Mouse (Mus musculus) heart, embryonic 13.5 days (tissue): ENCODE data around the gene Angel1. TPM values are rescaled to one million over a fixed set of nuclear protein-coding genes. Genes with fewer than 3 reads are reported as not detected.
A peak's percentile ranks its signal among the peaks of the same experiment; 100 is the strongest.

Source experiments
- ATAC-seq: fragments of 200-750 bp; cut with Nextera tagmentation; 2 replicates; pipeline ENCODE4 v1.8.0; 2017; ENCODE audit warnings: moderate TSS enrichment; ENCODE audit not compliant: insufficient number of reproducible peaks, low FRiP score, low TSS enrichment; ENCODE audit errors: extremely low read depth
- H3K27ac ChIP-seq: fragments of 300-500 bp; sonication (generic); replicated peaks from 2 replicates; pipeline ENCODE4 v1.5.1; 2015; ENCODE audit warnings: moderate library complexity, mild to moderate bottlenecking, inconsistent platforms
- H3K27me3 ChIP-seq: fragments of 300-500 bp; sonication (generic); replicated peaks from 2 replicates; pipeline ENCODE4 v1.6.1; 2015; ENCODE audit warnings: mild to moderate bottlenecking, inconsistent platforms
- H3K36me3 ChIP-seq: fragments of 300-500 bp; sonication (generic); 2 replicates; pipeline ENCODE4 v1.6.1; 2015; ENCODE audit warnings: mild to moderate bottlenecking, inconsistent platforms
- H3K4me1 ChIP-seq: fragments of 300-500 bp; sonication (generic); 2 replicates; pipeline ENCODE4 v1.6.1; 2015; ENCODE audit warnings: inconsistent platforms
- H3K4me2 ChIP-seq: fragments of 300-500 bp; sonication (generic); 2 replicates; pipeline ENCODE4 v1.6.1; 2015; ENCODE audit warnings: inconsistent platforms, mild to moderate bottlenecking, moderate library complexity
- H3K4me3 ChIP-seq: fragments of 300-500 bp; sonication (generic); 2 replicates; pipeline ENCODE4 v1.5.1; 2015; ENCODE audit warnings: moderate library complexity, mild to moderate bottlenecking, inconsistent platforms
- H3K9ac ChIP-seq: fragments of 300-500 bp; sonication (generic); 2 replicates; pipeline ENCODE4 v1.6.1; 2015; ENCODE audit warnings: inconsistent platforms, mild to moderate bottlenecking, moderate library complexity
- H3K9me3 ChIP-seq: fragments of 300-500 bp; sonication (generic); 2 replicates; pipeline ENCODE4 v1.6.1; 2016; ENCODE audit warnings: inconsistent platforms
- WGBS: fragments of 180-500 bp; shearing (Covaris S2); methylation state at CpG from one replicate; pipeline ENCODE4 v1.1.7; 2015; ENCODE audit warnings: mixed read lengths; 5-methylcytosine and 5-hydroxymethylcytosine counted together
- polyA plus RNA-seq: library from polyadenylated mRNA; unstranded; fragments of >200 nt; fragmentation: Nextera tagmentation; extraction: Ambion mirVana; gene quantifications from 2 replicates; pipeline ENCODE4 v1.2.1, GENCODE M21; 2015

Gene Angel1
- polyA plus RNA-seq, 1 experiment from 2014 or later = 9.6 TPM

GRCm38 (mm10) chr12:86672507-86672906 is 53.8 kb downstream of the Angel1 start:
- 0 out of 2 replicates have a peak, but pooled peaks cover 1% of the 10 kb centered on the region for H3K27me3 ChIP-seq
- H3K4me2 ChIP-seq = no peak overlapping the region
- H3K4me1 ChIP-seq = peaks cover 12% of the 10 kb centered on the region
- no peaks in the 10 kb centered on the region for H3K9me3 ChIP-seq
- no peak for ATAC-seq
- no peaks in the 10 kb centered on the region for H3K36me3 ChIP-seq
- 33% methylated on average over 5 of the region's 5 CpGs for WGBS
- no peak overlapping the region for H3K4me3 ChIP-seq
- no peak overlapping the region for H3K27ac ChIP-seq
- H3K9ac ChIP-seq = peak overlapping the region; percentile 50; the same call in 1 of the 2 replicates

- peaks cover 12% of the 10 kb centered on the region for H3K4me1 ChIP-seq
Observed at GRCm38 (mm10) chr12:86672105-86672504, 54.2 kb downstream of the Angel1 start.

GRCm38 (mm10) chr12:86668404-86668803 is 57.9 kb downstream of the Angel1 start:
- H3K27me3 ChIP-seq = no peaks in the 10 kb centered on the region
- H3K9ac ChIP-seq = no peak overlapping the region
- H3K4me3 ChIP-seq = no peak overlapping the region
- peaks cover 12% of the 10 kb centered on the region for H3K4me1 ChIP-seq
- WGBS = 82% methylated on average over 2 of the region's 2 CpGs
- no peaks in the 10 kb centered on the region for H3K9me3 ChIP-seq
- no peaks in the 10 kb centered on the region for H3K36me3 ChIP-seq
- no peak overlapping the region for H3K27ac ChIP-seq
- no peak for ATAC-seq
- no peak overlapping the region for H3K4me2 ChIP-seq

More at GRCm38 (mm10) chr12:86672105-86672504, 54.2 kb downstream of the Angel1 start:
- H3K4me3 ChIP-seq = no peak overlapping the region
- peak overlapping the region; percentile 50; the same call in 1 of the 2 replicates for H3K9ac ChIP-seq
- no peak overlapping the region for H3K4me2 ChIP-seq
- no peaks in the 10 kb centered on the region for H3K27me3 ChIP-seq
- H3K36me3 ChIP-seq = no peaks in the 10 kb centered on the region
- no peaks in the 10 kb centered on the region for H3K9me3 ChIP-seq
- H3K27ac ChIP-seq = no peak overlapping the region
- 49% methylated on average over 4 of the region's 4 CpGs for WGBS
- no peak for ATAC-seq

- 60% methylated on average over 3 of the region's 3 CpGs for WGBS
- Histone ChIP-seq H3K4me2 (no peak overlapping the region), H3K4me3 (no peak overlapping the region), H3K27ac (no peak overlapping the region), H3K9me3 (no peaks in the 10 kb centered on the region), H3K4me1 (no peaks in the 10 kb centered on the region), H3K27me3 (peaks cover 5% of the 10 kb centered on the region; the same call in 1 of the 2 replicates), H3K36me3 (no peaks in the 10 kb centered on the region), H3K9ac (no peak overlapping the region)
- ATAC-seq = no peak
Observed at GRCm38 (mm10) chr12:86665656-86666055, 60.6 kb downstream of the Angel1 start.

DNA sequence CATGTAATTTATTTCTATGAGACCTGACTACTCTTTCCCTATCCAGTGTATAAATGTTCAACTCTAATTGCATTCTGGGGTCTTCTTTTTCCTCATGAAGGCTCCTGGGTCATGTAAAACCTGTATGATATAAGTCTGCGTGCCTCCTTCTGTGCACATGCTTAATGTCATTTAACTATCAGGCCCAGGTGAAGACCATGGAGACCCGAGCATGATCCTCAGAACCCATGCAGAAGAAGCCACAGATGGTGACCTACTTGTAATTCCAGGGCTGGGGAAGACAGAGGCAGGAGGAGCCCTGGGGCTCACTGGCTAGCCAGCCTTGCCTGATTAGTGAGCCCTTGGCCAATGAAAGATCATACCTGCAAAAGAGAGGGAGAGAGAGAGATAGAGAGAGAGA is 65.8 kb downstream of the Angel1 start:
- 71% methylated on average over 2 of the region's 2 CpGs for WGBS
- ATAC-seq = no peak
- Histone ChIP-seq H3K4me2 (no peak overlapping the region), H3K4me1 (peaks cover 15% of the 10 kb centered on the region), H3K27ac (no peak overlapping the region), H3K9ac (no peak overlapping the region), H3K27me3 (peaks cover 8% of the 10 kb centered on the region; the same call in 1 of the 2 replicates), H3K36me3 (no peaks in the 10 kb centered on the region), H3K9me3 (no peaks in the 10 kb centered on the region), H3K4me3 (no peak overlapping the region)

- Histone ChIP-seq H3K27me3 (peaks cover 8% of the 10 kb centered on the region; the same call in 1 of the 2 replicates), H3K36me3 (no peaks in the 10 kb centered on the region), H3K4me3 (no peak overlapping the region), H3K4me2 (no peak overlapping the region), H3K27ac (peak overlapping the region; percentile 46), H3K9me3 (no peaks in the 10 kb centered on the region), H3K9ac (no peak overlapping the region), H3K4me1 (peaks cover 24% of the 10 kb centered on the region)
- ATAC-seq = no peak
- 44% methylated on average over 6 of the region's 6 CpGs for WGBS
Observed at GRCm38 (mm10) chr12:86659447-86659968, 66.8 kb downstream of the Angel1 start.

DNA sequence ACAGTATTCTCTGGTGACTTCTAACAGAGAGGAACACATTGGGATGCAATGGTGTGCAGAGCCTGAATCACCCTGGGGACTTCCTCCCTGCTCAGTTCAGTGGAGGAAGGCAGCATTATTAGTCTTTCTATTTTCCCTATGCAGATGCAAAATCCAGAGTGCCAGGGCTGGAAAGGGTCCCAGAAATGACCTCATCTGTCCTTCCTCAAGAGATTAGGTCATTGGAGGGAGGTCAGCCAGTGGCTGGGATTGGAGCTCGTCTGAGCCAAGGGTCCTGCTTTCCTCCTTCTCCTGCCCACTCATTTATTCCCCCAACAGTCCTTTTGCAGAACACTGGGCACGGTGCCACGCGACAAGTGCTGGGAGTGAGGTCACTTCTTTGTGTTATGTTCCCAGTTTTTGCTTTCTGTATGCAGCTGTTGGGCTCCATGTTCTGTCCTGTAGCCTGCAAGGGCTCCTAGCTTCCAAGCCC is 73.7 kb downstream of the Angel1 start:
- WGBS = 26% methylated on average over 4 of the region's 4 CpGs
- no peaks in the 10 kb centered on the region for H3K36me3 ChIP-seq
- H3K4me1 ChIP-seq = peaks cover 42% of the 10 kb centered on the region
- H3K27ac ChIP-seq = peak overlapping the region; percentile 94
- peak overlapping the region; percentile 24 for H3K4me2 ChIP-seq
- H3K27me3 ChIP-seq = no peaks in the 10 kb centered on the region
- H3K9ac ChIP-seq = peak overlapping the region; percentile 63; the same call in 1 of the 2 replicates
- H3K4me3 ChIP-seq = no peak overlapping the region
- no peaks in the 10 kb centered on the region for H3K9me3 ChIP-seq
- ATAC-seq = peak; percentile 56

GRCm38 (mm10) chr12:86651301-86651860 is 74.9 kb downstream of the Angel1 start:
- Histone ChIP-seq H3K9me3 (no peaks in the 10 kb centered on the region), H3K4me1 (peaks cover 46% of the 10 kb centered on the region), H3K4me3 (no peak overlapping the region), H3K27me3 (no peaks in the 10 kb centered on the region), H3K9ac (no peak overlapping the region), H3K36me3 (no peaks in the 10 kb centered on the region), H3K4me2 (no peak overlapping the region), H3K27ac (no peak overlapping the region)
- no peak for ATAC-seq
- WGBS = 84% methylated on average over 8 of the region's 8 CpGs

Other genes starting within 250 kb of the Angel1 start
- 9.3 and 9.8 TPM in 2 replicates for gene Vash1, start 47.8 kb downstream of the Angel1 start, polyA plus RNA-seq
- not detected in 2 replicates for gene Lrrc74a, start 7.9 kb upstream of the Angel1 start, polyA plus RNA-seq
- 32.7 and 34.1 TPM in 2 replicates for gene Irf2bpl, start 158.3 kb upstream of the Angel1 start, polyA plus RNA-seq
- 18.4 and 21.3 TPM in 2 replicates for gene Cipc, start 220.6 kb upstream of the Angel1 start, polyA plus RNA-seq